Mouse (Mus musculus) gastrocnemius, postnatal 25 days (tissue): ENCODE data around the gene Ttf1. TPM values are rescaled to one million over a fixed set of nuclear protein-coding genes. Genes with fewer than 3 reads are reported as not detected.

Source experiments
- DNase-seq: peaks from one replicate; pipeline ENCODE4 v3.0.0; 2022
- total RNA-seq, 2 experiments: library from RNA; stranded (reverse); gene quantifications; 1 replicate in 1 of 2; 2 replicates in 1 of 2; pipeline ENCODE4 v1.2.3; 2021

The Ttf1 gene
- total RNA-seq, 2 experiments from 2014 or later = 4.0 to 4.5 TPM

DNA sequence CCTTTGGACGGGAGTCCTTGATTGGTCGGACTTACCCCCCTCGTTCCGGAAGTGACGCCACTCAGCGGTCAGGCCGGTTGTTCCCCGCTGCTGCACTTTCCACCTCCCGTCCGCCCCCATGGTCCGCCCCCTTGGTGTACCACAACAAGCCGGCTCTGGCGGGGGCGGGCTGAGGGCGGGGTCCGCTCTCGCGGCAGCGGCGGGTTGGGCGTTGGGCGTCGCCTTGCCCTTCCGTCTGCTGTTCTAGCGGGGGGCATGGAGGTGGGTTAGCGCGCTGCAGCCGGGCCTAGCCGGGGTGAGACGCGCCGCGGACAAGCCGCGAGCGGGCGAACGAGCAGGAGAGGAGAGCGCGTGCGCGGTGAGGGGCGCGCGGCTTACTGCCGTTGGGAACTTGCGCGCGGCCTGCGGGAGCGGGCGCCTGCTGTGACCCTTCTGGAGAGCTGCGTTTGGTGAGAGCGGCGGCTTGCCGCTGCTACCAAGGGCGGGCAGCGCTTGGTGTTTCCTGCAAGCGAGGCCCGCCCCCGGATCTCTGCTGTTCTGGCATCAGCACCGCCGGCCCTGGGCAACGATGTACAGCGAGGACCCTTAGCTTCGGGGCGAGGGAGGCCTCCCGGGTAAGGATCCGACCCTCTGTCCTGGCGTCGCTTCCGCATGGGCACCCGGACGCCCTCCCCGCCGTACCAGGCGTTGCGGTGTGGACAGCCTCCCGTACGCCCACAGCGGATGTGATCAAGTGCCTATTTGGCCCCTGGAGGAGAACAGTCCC lies 65.1 kb downstream of the Ttf1 start:
- peak; percentile 100 for DNase-seq

DNA sequence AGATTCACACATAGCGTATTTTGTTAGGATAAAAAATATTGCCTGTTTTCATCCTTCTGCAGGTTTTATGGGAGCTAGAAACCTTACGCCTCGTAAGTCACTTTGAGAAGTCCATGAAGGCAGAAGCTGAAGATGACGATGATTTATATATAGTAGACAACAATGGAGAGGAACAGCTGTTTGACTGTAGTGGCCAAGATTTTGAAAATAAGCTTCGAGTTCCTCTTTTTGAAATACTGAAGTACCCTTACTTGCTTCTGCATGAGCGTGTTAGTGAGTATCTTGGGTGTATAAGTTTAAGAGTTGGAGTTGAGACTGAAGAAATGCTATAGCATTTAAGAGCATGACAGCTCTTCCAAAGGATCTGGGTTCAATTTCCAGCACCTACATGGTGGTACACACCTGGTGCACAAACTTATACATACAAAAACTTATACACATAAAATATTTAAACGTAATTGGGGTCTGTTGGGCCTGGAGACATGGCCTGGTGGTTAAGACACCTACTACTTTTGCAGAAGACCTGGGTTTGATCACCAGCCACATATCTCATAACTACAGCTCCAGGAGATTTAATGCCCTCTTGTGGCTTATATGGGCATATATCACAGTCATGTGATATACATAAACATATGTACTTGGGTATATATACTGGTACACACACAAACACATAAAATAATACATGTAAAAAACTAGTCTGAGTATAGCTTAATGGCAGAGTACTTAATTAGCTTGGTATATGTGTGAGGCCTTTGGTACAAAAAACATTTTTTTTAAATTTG lies 70.2 kb downstream of the Ttf1 start:
- no peak for DNase-seq

DNA sequence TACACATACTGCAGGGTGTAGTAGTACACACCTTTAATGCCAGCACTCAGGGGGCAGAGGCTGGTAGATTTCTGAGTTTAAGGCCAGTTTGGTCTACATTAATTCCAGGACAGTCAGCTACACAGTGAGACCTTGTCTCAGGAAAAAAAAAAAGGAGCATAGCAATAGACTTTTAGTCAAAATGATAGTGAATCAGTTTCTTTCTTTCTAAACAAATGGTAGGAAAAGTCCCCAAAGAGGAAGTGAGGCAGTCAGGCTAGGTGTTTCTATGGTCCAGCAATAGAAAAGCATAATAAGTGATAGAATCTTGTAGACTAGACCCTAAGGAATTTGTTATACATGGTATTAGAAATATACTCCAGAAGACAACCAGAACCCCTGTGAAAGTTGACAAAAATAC lies 75.1 kb downstream of the Ttf1 start:
- no peak for DNase-seq

Other genes with a start within 250 kb of the Ttf1 start
- gene Gtf3c4, start 219.9 kb upstream of the Ttf1 start, total RNA-seq = 10 to 100 TPM; 13.7 to 14.1 TPM
- gene Ddx31, start 219.9 kb upstream of the Ttf1 start, total RNA-seq = 1 to 10 TPM; 3.9 to 5.0 TPM
- gene Barhl1, start 143.6 kb upstream of the Ttf1 start, total RNA-seq = not detected
- not detected for gene Cfap77, start 5.2 kb upstream of the Ttf1 start, total RNA-seq
- 10 to 100 TPM; 23.2 to 26.9 TPM for gene Setx, start 63.9 kb downstream of the Ttf1 start, total RNA-seq
- 10 to 100 TPM; 33.4 to 40.0 TPM for gene Ntng2, start 192.7 kb downstream of the Ttf1 start, total RNA-seq